Mouse (Mus musculus) C2C12 (cell line): Measurements from ENCODE around the gene Tspoap1. TPM values are rescaled to one million over a fixed set of nuclear protein-coding genes. Genes with fewer than 3 reads are reported as not detected.

ENCODE experiments used
- H3K27me3 ChIP-seq: one replicate; pipeline ENCODE4 v1.6.1; 2011; ENCODE audit not compliant: control insufficient read depth, insufficient read depth, insufficient read length
- H3K36me3 ChIP-seq: one replicate; pipeline ENCODE4 v1.6.1; 2011; ENCODE audit not compliant: control insufficient read depth, insufficient read depth
- H3K4me3 ChIP-seq: one replicate; pipeline ENCODE4 v1.5.1; 2011; ENCODE audit warnings: mild to moderate bottlenecking, control low read depth; ENCODE audit not compliant: poor library complexity, insufficient read depth, severe bottlenecking
- H3K79me2 ChIP-seq: one replicate; pipeline ENCODE4 v1.6.1; 2011; ENCODE audit not compliant: control insufficient read depth, insufficient read depth
- H3K79me3 ChIP-seq: one replicate; pipeline ENCODE4 v1.6.1; 2011; ENCODE audit warnings: low read depth, control low read depth
- H3ac ChIP-seq: one replicate; pipeline ENCODE3; 2011; ENCODE audit warnings: low read depth; ENCODE audit not compliant: control insufficient read depth, insufficient read length
- CEBPB ChIP-seq: IDR thresholded peaks from one replicate; pipeline ENCODE4 v1.6.1; 2011; ENCODE audit warnings: low read depth, mild to moderate bottlenecking, control low read depth, moderate library complexity
- CTCF ChIP-seq: IDR thresholded peaks from one replicate; pipeline ENCODE4 v1.5.1; 2011; ENCODE audit not compliant: control insufficient read depth, insufficient read depth, insufficient read length
- FOSL1 ChIP-seq: IDR thresholded peaks from one replicate; pipeline ENCODE4 v1.8.0; 2011; ENCODE audit warnings: mild to moderate bottlenecking, low read length; ENCODE audit not compliant: poor library complexity, insufficient read depth, severe bottlenecking
- MAX ChIP-seq: IDR thresholded peaks from one replicate; pipeline ENCODE4 v1.6.1; 2011; ENCODE audit warnings: mild to moderate bottlenecking, control low read depth
- MYOD1 ChIP-seq: IDR thresholded peaks from one replicate; pipeline ENCODE4 v1.6.1; 2011; ENCODE audit warnings: low read depth; ENCODE audit not compliant: control insufficient read depth, insufficient read length
- MYOG ChIP-seq: IDR thresholded peaks from one replicate; pipeline ENCODE4 v1.6.1; 2011; ENCODE audit not compliant: control insufficient read depth, insufficient read length; ENCODE audit errors: extremely low read depth
- USF1 ChIP-seq: IDR thresholded peaks from one replicate; pipeline ENCODE4 v1.6.1; 2011; ENCODE audit warnings: low read depth, mild to moderate bottlenecking, control low read depth, moderate library complexity
- polyA plus RNA-seq: library from polyadenylated mRNA; unstranded; fragments of >200 nt; fragmentation: generic; extraction: Trizol; gene quantifications from one replicate; pipeline ENCODE4 v1.2.1, GENCODE M21; 2012; ENCODE audit warnings: missing spikeins

Tspoap1 gene
- polyA plus RNA-seq, 1 experiment = not detected

- Histone ChIP-seq H3ac (peak overlapping the region; percentile 46), H3K4me3 (peak overlapping the region; percentile 27), H3K27me3 (peaks cover 23% of the 10 kb centered on the region), H3K79me3 (peaks cover 4% of the 10 kb centered on the region), H3K36me3 (peaks cover 19% of the 10 kb centered on the region), H3K79me2 (peaks cover 12% of the 10 kb centered on the region)
- TF ChIP-seq FOSL1 (no peak), USF1 (no peak), CEBPB (no peak), MAX (no peak), CTCF (no peak), MYOD1 (no peak), MYOG (no peak)
Observed at GRCm38 (mm10) chr11:87736647-87737134, 23.6 kb upstream of the Tspoap1 start.

GRCm38 (mm10) chr11:87737175-87737740 lies 23.1 kb upstream of the Tspoap1 start, which contains the start of gene Supt4a:
Supt4a (plus strand) TSS chr11:87737552.
- TF ChIP-seq CTCF (no peak), MAX (peak; percentile 91), MYOD1 (no peak), CEBPB (no peak), USF1 (peak; percentile 13)
- peak within 1 kb of the TSS; percentile 97 for H3K4me3 ChIP-seq
- peaks cover 4% of the 10 kb centered on the region for H3K79me3 ChIP-seq
- H3K27me3 ChIP-seq = peaks cover 17% of the 10 kb centered on the region
- H3ac ChIP-seq = peak within 1 kb of the TSS; percentile 84
- H3K79me2 ChIP-seq = peaks cover 12% of the 10 kb centered on the region
- peaks cover 21% of the 10 kb centered on the region for H3K36me3 ChIP-seq

- no peaks in the 10 kb centered on the region for H3K27me3 ChIP-seq
- no peaks in the 10 kb centered on the region for H3K79me2 ChIP-seq
- no peak overlapping the region for H3K4me3 ChIP-seq
- H3ac ChIP-seq = no peak overlapping the region
- H3K36me3 ChIP-seq = peaks cover 45% of the 10 kb centered on the region
- TF ChIP-seq CEBPB (no peak), FOSL1 (no peak), MYOG (no peak), MYOD1 (no peak), CTCF (no peak), MAX (no peak), USF1 (no peak)
- H3K79me3 ChIP-seq = no peaks in the 10 kb centered on the region
Observed at GRCm38 (mm10) chr11:87743691-87744090, 16.6 kb upstream of the Tspoap1 start.

- Histone ChIP-seq H3K36me3 (peaks cover 38% of the 10 kb centered on the region), H3K79me3 (no peaks in the 10 kb centered on the region), H3K79me2 (no peaks in the 10 kb centered on the region), H3ac (no peak overlapping the region), H3K27me3 (no peaks in the 10 kb centered on the region), H3K4me3 (no peak overlapping the region)
- TF ChIP-seq CTCF (no peak), USF1 (no peak), MYOD1 (no peak), MAX (no peak), MYOG (no peak), CEBPB (no peak), FOSL1 (no peak)
Observed at GRCm38 (mm10) chr11:87744964-87745363, 15.4 kb upstream of the Tspoap1 start.

GRCm38 (mm10) chr11:87745632-87746555 lies 14.4 kb upstream of the Tspoap1 start:
- H3K79me2 ChIP-seq = no peaks in the 10 kb centered on the region
- H3K4me3 ChIP-seq = no peak overlapping the region
- TF ChIP-seq USF1 = no peak
- TF ChIP-seq CTCF = no peak
- TF ChIP-seq MYOG = no peak
- no peak for TF ChIP-seq FOSL1
- TF ChIP-seq CEBPB = no peak
- TF ChIP-seq MYOD1 = no peak
- TF ChIP-seq MAX = no peak
- no peak overlapping the region for H3ac ChIP-seq
- peaks cover 30% of the 10 kb centered on the region for H3K36me3 ChIP-seq
- no peaks in the 10 kb centered on the region for H3K79me3 ChIP-seq
- H3K27me3 ChIP-seq = no peaks in the 10 kb centered on the region
